In genomic region chr9:121600861-121601427, GRCm38 (mm10) we compare ENCODE assay signal across 9 mouse cellular contexts. TPM values are rescaled to one million over a fixed set of nuclear protein-coding genes. Genes with fewer than 3 reads are reported as not detected.
DNase-seq lines count a peak whose midpoint lies in the region; ATAC-seq and TF ChIP-seq lines count a peak whose summit lies in the region.
"Had no signal": no experiment of that assay in that cellular context is flagged by ENCODE, and none has a peak within 500 bp of the region (broad histone marks: within the 10 kb centered on the region; RNA-seq: fewer than 3 reads in every experiment).

No protein-coding gene starts in this region.

- TF ChIP-seq EP300 in stomach, postnatal 0 days (optimal IDR thresholded peaks at IDR 0.05), result no peak

- 17% methylated on average over 6 of the region's 6 CpGs for WGBS in heart, embryonic 16.5 days
- WGBS in heart, embryonic 11.5 days (ENCODE audit: insufficient replicate concordance), result 16% methylated on average over 6 of the region's 6 CpGs
- WGBS in stomach, embryonic 15.5 days, result 30% methylated on average over 6 of the region's 6 CpGs
- 25% methylated on average over 6 of the region's 6 CpGs for WGBS in stomach, postnatal 0 days

- H3K27me3 ChIP-seq in heart, embryonic 16.5 days (ENCODE audit: control insufficient read depth, insufficient read depth, low read length), result no peaks in the 10 kb centered on the region
- H3K27me3 ChIP-seq in heart, embryonic 11.5 days (ENCODE audit: control insufficient read depth, insufficient read depth, low read length), result no peaks in the 10 kb centered on the region
- H3K27me3 ChIP-seq in stomach, embryonic 15.5 days (replicated peaks), result no peaks in the 10 kb centered on the region
- H3K27me3 ChIP-seq in stomach, postnatal 0 days (ENCODE audit: control insufficient read depth, insufficient read depth, low read length), result no peaks in the 10 kb centered on the region

- no peak for TF ChIP-seq CTCF in stomach, postnatal 0 days (IDR thresholded peaks at IDR 0.05; ENCODE audit: low read depth)

- H3K27ac ChIP-seq in heart, embryonic 16.5 days (ENCODE audit: low read length), result peak overlapping the region; percentile 0; the same call in 1 of the 2 replicates
- no peak overlapping the region for H3K27ac ChIP-seq in heart, embryonic 11.5 days (ENCODE audit: low read depth, low read length)
- no peak overlapping the region for H3K27ac ChIP-seq in stomach, embryonic 15.5 days
- H3K27ac ChIP-seq in stomach, postnatal 0 days (replicated peaks), result no peak overlapping the region

- H3K4me3 ChIP-seq in heart, embryonic 16.5 days (ENCODE audit: low read length), result no peak overlapping the region
- no peak overlapping the region for H3K4me3 ChIP-seq in heart, embryonic 11.5 days (ENCODE audit: low read depth, low read length)
- no peak overlapping the region for H3K4me3 ChIP-seq in stomach, embryonic 15.5 days (replicated peaks)
- no peak overlapping the region for H3K4me3 ChIP-seq in stomach, postnatal 0 days (ENCODE audit: low read depth, low read length)

- H3K4me2 ChIP-seq in heart, embryonic 16.5 days (ENCODE audit: low read depth, low read length), result no peak overlapping the region
- no peak overlapping the region for H3K4me2 ChIP-seq in heart, embryonic 11.5 days
- no peak overlapping the region for H3K4me2 ChIP-seq in stomach, embryonic 15.5 days
- no peak overlapping the region for H3K4me2 ChIP-seq in stomach, postnatal 0 days (replicated peaks; ENCODE audit: low read depth)

- no peaks in the 10 kb centered on the region for H3K36me3 ChIP-seq in heart, embryonic 16.5 days (ENCODE audit: control insufficient read depth, insufficient read depth)
- no peaks in the 10 kb centered on the region for H3K36me3 ChIP-seq in heart, embryonic 11.5 days (ENCODE audit: control insufficient read depth, insufficient read depth, low read length)
- H3K36me3 ChIP-seq in stomach, embryonic 15.5 days, result no peaks in the 10 kb centered on the region
- no peaks in the 10 kb centered on the region for H3K36me3 ChIP-seq in stomach, postnatal 0 days (ENCODE audit: control insufficient read depth, insufficient read depth, low read length)

- no peak; the same call in 1 of the 2 replicates for ATAC-seq in heart, embryonic 16.5 days (replicated peaks; ENCODE audit: extremely low read depth, insufficient read depth, low FRiP score)
- ATAC-seq in heart, embryonic 11.5 days (replicated peaks; ENCODE audit: insufficient number of reproducible peaks, low FRiP score, low TSS enrichment), result no peak
- ATAC-seq in stomach, embryonic 15.5 days (ENCODE audit: insufficient read depth, low FRiP score, low read depth), result 0 out of 2 replicates have a peak, but pooled peaks have one; percentile 5
- ATAC-seq in stomach, postnatal 0 days (ENCODE audit: low FRiP score, low TSS enrichment), result no peak

- H3K9me3 ChIP-seq in heart, embryonic 16.5 days (replicated peaks; ENCODE audit: control insufficient read depth, low read length), result no peaks in the 10 kb centered on the region
- H3K9me3 ChIP-seq in heart, embryonic 11.5 days (replicated peaks; ENCODE audit: control insufficient read depth, low read length), result no peaks in the 10 kb centered on the region
- H3K9me3 ChIP-seq in stomach, embryonic 15.5 days, result no peaks in the 10 kb centered on the region
- H3K9me3 ChIP-seq in stomach, postnatal 0 days (ENCODE audit: control insufficient read depth, low read length), result no peaks in the 10 kb centered on the region

- DNase-seq in stomach, postnatal 0 days (ENCODE audit: low spot score), result no peak
- DNase-seq in layer of hippocampus, postnatal 25 days (ENCODE audit: extremely low spot score in 1 of 2, low spot score in 1 of 2), result peak; percentile 30 to 31
- no peak for DNase-seq in testis, postnatal 10 days (ENCODE audit: low spot score)
- no peak for DNase-seq in spleen, postnatal 4 days (ENCODE audit: low spot score in 2 of 2)
- no peak for DNase-seq in urinary bladder, adult 18-20 months (ENCODE audit: low spot score in 2 of 2)

- H3K9ac ChIP-seq in heart, embryonic 16.5 days (ENCODE audit: low read length), result no peak overlapping the region
- no peak overlapping the region for H3K9ac ChIP-seq in heart, embryonic 11.5 days (ENCODE audit: low read depth, low read length)
- no peak overlapping the region for H3K9ac ChIP-seq in stomach, embryonic 15.5 days
- H3K9ac ChIP-seq in stomach, postnatal 0 days (ENCODE audit: low read length), result no peak overlapping the region

- peaks cover 8% of the 10 kb centered on the region; the same call in 1 of the 2 replicates for H3K4me1 ChIP-seq in heart, embryonic 16.5 days (ENCODE audit: control insufficient read depth, insufficient read depth, low read length)
- peaks cover 5% of the 10 kb centered on the region; the same call in 1 of the 2 replicates for H3K4me1 ChIP-seq in heart, embryonic 11.5 days (ENCODE audit: control insufficient read depth, insufficient read depth, low read length)
- H3K4me1 ChIP-seq in stomach, embryonic 15.5 days, result peaks cover 4% of the 10 kb centered on the region
- no peaks in the 10 kb centered on the region for H3K4me1 ChIP-seq in stomach, postnatal 0 days (replicated peaks; ENCODE audit: control insufficient read depth, insufficient read depth)

RNA-seq across cellular contexts. Expression of gene Lyzl4, which starts 41.0 kb away (rescaled TPM):
- 0.29 TPM in 1 of 2 replicates, not detected in the other for polyA plus RNA-seq in heart, embryonic 16.5 days (2015; fragmentation: Nextera tagmentation; extraction: Ambion mirVana)
- not detected in 2 replicates for polyA plus RNA-seq in heart, embryonic 11.5 days (2014; fragmentation: Nextera tagmentation; extraction: Ambion mirVana)
- polyA plus RNA-seq in stomach, embryonic 15.5 days (2015; fragmentation: Nextera tagmentation; extraction: Ambion mirVana), result 0.17 and 0.23 TPM in 2 replicates
- polyA plus RNA-seq in stomach, postnatal 0 days (2015; fragmentation: Nextera tagmentation; extraction: Ambion mirVana), result 0.15 and 0.21 TPM in 2 replicates
- 1 to 10 TPM in 1 of 2 experiments, under 1 TPM in 1; 0.74 to 1.3 TPM for total RNA-seq in layer of hippocampus, postnatal 25 days (2021)
- total RNA-seq: MEL had no signal

RNA-seq across cellular contexts. Expression of gene Vipr1, which starts 41.6 kb away (rescaled TPM):
- polyA plus RNA-seq in heart, embryonic 16.5 days (2015; fragmentation: Nextera tagmentation; extraction: Ambion mirVana), result 0.22 and 0.45 TPM in 2 replicates
- 0.17 TPM in 1 of 2 replicates, not detected in the other for polyA plus RNA-seq in heart, embryonic 11.5 days (2014; fragmentation: Nextera tagmentation; extraction: Ambion mirVana)
- polyA plus RNA-seq in stomach, embryonic 15.5 days (2015; fragmentation: Nextera tagmentation; extraction: Ambion mirVana), result 1.6 and 2.6 TPM in 2 replicates
- 0.47 and 0.51 TPM in 2 replicates for polyA plus RNA-seq in stomach, postnatal 0 days (2015; fragmentation: Nextera tagmentation; extraction: Ambion mirVana)
- total RNA-seq in layer of hippocampus, postnatal 25 days (2021), result 10 to 100 TPM; 13.2 to 19.9 TPM
- total RNA-seq: MEL had no signal

Comparison
In these comparisons a context has a peak if more than half of its experiments do, and no peak if none do; other contexts are left out.
1. DNase-seq: peak in layer of hippocampus, postnatal 25 days (2 of 2); none in stomach, postnatal 0 days (single experiment), testis, postnatal 10 days (single experiment), spleen, postnatal 4 days (0 of 2) and urinary bladder, adult 18-20 months (0 of 2).